Mouse (Mus musculus): ENCODE data around the gene Rapgef2.
"Not testable (repeated sequence)": the region's sequence is repeated elsewhere in the genome, so short reads cannot be mapped to it uniquely, and the experiment has no call there.

Gene Rapgef2

DNA sequence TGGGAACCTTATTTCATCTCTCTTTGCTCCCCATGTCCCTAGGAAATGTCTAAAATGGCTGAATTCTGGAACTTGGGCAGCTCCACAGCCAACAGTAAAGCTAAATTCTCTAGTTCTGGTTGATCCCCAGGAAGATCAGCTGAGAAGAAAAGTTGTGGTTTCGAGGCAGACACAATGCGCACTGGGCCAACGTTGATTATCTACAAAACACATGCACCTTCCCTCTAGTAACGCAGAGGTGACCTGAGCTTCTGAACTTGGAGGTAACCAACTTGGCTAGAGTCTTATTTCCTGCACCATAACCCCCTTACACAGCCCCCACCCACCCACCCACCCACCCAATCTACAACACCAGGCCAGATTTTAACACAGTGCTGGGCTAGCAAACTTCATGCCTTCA is 55.6 kb downstream of the Rapgef2 start:
- DNase-seq, result no peak

DNA sequence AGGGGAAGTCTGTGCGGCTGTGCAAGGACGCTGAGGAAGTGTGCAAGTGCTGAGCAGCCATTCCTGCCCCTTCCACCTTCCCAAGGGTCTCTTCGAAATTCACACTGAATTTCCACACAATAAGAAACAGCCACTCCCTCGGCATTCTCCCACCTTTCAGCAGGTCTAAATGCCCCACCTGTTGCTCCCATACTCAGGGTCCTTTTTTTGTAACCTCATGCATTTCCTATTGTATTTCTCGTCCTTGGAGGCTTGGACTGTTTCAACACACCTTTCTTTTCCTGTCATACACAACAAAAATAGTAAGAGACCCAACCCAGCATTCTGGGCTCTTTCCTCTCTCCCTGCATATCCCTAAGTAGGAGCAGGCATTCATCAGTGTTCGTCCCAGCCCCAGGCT is 56.8 kb downstream of the Rapgef2 start:
- DNase-seq, result no peak

- no peak for DNase-seq
Measured at GRCm38 (mm10) chr3:79228304-79228703, 58.0 kb downstream of the Rapgef2 start.

GRCm38 (mm10) chr3:79227356-79228088 is 58.8 kb downstream of the Rapgef2 start:
- DNase-seq, result no peak

DNA sequence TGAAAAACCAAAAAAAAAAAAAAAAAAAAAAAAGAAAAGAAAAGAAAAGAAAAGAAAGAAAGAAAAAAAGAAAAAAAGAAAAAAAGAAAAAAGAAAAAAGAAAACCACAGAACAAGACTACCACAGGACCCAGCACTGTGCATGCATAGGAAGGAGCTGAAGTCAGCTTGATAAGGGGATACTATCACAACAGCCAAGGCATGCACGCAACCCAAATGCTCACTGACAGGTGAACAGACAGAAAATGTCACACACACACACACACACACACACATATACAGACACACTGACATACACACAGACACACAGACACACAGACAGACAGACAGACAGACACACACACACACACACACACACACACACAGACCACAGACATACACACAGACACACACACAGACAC is 59.5 kb downstream of the Rapgef2 start:
- DNase-seq, result not testable (repeated sequence)

DNA sequence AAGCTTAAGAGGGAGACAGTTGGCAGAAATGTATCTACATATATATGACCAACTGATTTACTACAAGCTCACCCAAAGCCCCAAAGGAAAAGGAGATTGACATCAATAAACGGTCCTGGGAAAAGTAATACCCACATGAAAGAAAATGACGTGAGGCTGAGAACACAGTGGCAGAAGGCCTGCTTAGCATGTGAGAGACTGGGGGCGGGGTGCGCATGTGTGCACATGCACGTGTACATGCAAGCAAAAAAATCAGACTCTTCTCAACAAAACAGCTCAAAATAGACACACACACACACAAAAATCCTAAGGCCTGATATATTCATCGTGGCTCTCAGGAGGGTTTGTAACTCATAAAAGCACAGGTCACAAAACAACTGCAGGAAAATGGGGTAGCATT is 60.4 kb downstream of the Rapgef2 start:
- no peak for DNase-seq

DNA sequence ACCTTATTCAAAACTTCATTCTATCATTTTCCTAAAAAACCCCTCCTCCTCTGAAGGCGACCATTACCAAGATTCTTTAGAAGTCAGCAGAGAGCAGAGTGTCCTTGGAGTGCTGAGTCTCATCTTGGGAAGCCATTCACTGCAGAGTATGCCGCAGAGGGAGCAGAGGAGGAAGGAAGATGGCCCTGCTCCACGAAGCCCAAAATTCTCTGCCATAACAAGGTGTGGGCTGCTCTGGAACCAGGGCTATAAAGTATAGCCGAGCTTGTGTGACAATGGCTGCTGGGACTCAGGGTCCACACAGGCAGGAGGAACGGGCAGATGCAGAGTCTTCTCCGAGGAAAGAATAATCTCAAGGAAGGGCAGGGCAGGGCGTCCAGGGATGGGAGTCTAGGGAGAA is 62.0 kb downstream of the Rapgef2 start:
- DNase-seq, result no peak

GRCm38 (mm10) chr3:79223281-79223680 is 63.0 kb downstream of the Rapgef2 start:
- DNase-seq, result peak; percentile 39 to 73

DNA sequence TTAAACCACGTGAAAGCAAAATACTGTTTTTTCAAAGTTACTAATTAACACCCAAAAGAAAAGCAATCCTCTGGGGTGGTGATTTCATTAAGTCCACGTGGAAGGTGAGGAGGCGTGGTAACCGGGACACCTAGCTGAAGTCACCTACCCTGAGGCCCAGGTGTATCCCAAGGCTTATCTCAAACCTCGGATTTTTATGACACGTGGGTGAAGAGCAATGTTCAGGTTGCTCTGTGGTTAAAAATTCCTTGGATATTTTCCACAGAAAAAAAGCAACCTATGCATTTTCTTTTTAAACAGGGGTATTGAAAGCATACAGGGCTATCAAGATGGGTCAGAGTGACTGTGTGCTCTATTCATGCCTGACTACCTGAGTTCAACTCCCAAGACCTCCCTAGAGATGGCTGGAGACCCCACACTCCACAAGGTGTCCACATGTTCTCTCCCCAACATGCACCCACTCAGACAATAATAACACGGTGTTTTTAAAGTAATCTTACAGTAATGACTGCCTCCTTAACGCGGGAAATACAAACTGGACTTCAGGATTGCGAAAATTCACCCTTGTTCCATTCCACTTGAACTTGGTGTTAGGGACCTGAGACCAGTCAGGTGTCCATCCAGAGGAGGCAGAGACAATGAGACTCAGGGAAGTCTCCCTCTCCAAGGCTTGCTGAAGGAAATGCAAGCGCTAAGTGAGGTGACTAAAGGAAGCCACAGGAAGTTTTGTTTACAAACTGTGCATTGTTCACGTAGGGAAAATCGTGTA is 63.9 kb downstream of the Rapgef2 start:
- peak; percentile 49 to 53 for DNase-seq

- DNase-seq, result peak; percentile 77 to 83
Measured at GRCm38 (mm10) chr3:79221296-79222191, 64.8 kb downstream of the Rapgef2 start.

DNA sequence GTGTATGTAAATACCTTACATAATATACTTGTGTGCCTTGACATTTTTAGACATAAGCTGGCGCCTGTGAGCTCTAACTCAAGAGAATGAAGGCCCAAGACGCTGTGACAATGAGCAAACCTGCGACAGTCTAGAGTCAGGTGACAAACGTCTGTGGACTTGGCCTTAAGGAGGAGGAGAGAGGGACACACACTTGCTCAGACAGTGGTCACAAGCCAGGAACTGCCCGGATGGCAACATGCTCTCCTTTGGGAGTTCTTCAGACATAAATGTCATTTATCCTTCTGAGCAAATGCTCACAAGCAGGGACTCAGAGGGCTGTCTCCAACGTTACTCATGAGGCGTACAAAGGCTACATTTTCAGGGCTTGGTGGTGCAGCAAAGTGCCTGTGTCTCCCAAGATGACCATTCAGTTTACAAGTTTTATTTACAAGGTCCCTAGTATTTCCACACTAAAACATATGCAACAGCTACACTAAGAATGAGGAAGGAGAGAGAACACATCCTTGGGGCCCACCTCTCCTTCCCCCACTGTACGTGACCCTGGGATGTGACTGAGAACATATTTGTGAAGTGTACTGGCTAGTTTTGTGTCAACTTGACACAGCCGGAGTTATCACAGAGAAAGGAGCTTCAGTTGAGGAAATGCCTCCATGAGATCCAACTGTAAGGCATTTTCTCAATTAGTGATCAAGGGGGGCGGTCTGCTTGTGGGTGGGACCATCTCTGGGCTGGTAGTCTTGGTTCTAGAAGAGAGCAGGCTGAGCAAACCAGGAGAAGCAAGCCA is 67.0 kb downstream of the Rapgef2 start:
- peak in 1 of 2 experiments; percentile 35 for DNase-seq

DNA sequence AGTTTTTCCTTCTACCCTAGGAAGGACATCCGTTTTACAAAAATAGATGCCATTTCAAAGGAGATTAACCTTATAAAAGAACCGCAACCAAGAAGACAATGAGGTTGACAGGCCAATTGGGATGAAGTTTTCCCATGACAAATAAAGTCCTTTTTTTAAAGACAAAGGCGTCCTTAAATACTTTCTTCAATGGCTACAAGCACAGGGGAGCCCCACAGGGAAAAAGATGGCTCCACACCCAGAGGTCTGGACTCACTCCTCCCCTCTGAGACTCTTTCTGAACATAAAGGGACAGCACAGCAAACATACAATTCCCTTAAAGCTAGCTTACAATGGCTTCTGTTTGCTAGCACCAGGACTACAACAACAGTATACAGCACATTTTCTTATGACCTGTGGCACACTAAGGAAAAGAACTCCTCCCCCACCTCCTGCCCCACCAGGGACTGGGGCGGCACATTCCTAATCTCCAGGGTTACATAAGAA is 67.7 kb downstream of the Rapgef2 start:
- DNase-seq, result peak; percentile 40 to 68

DNA sequence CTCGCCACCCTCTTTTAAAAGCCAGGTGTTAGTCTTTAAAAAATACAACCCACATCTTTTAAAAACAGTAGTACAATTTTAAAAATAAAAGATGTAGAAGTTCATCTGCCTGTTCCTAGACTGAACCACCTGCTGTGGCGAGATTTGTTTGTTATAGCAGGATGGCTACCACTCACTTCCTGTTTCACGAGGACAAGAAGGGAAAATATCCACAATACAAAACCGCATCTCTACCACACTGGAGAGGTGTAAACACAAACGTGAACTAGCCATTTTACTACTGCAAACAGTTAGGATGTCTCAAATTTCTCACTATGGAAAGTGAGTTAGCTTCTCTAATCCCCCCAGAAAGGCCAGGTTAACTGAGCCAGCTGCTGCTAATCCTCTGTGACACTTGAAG is 76.1 kb downstream of the Rapgef2 start:
- DNase-seq, result no peak

GRCm38 (mm10) chr3:79207216-79207615 is 79.1 kb downstream of the Rapgef2 start:
- no peak for DNase-seq

DNA sequence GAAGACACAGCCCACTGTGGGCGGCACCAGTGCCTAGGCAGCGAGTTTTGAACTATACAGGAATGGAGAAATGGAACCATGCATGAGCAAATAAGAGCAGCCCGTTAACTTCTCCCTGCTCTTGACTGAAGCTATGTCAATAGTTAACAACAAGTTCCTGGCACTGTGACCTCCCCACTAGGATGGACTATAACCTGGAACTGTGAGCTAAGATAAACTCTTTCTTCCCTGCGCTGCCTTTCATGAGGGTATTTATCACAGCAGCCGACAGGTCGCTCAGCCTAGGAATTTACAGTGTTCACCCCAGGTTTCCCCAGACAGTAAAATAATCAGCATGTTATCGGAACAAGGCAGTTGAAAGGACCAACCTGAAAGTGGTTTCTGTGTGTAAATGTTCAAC is 79.8 kb downstream of the Rapgef2 start:
- DNase-seq, result peak; percentile 43 to 56

- DNase-seq, result no peak
Measured at GRCm38 (mm10) chr3:79205981-79206380, 80.3 kb downstream of the Rapgef2 start.

- no peak for DNase-seq
Measured at GRCm38 (mm10) chr3:79205112-79205511, 81.2 kb downstream of the Rapgef2 start.

DNA sequence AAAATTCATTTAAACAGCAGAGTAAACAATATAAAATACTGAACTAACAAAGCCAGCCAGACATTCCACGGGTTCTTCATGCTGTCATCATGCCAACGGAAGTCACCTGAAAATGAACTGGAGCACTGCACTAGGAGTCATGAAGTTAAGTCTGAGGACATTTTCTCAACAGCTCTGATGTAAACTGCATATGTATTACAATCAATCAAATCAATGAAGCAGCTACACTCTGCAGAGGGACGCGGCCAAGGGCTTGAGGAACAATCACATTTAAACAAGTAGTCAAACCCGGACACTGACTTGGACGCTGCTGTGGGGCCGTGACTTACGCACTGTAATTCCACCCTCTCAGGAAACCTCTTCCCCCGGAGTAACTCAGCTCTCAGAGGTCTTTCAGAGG is 82.1 kb downstream of the Rapgef2 start:
- no peak for DNase-seq

DNA sequence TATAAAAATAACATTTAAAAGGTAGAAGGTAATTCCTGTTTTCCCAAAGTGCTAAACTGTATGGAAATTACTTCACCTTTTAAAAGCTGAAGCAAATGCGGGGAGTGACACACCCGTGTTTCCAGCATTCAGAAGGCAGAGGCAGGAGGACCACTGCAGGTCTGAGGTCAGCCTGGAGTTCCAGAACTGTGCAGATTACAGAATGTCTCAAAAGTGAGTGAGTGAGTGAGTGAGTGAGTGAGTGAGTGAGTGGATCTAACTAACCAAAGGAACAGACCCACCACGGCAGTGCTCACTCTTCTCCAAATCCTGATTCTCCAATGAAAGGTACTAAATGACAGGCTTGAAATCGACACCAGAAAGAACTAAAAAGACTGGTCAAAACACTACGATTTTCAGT is 82.5 kb downstream of the Rapgef2 start:
- DNase-seq, result no peak

- peak; percentile 89 to 92 for DNase-seq
Measured at GRCm38 (mm10) chr3:79203178-79203577, 83.1 kb downstream of the Rapgef2 start.

DNA sequence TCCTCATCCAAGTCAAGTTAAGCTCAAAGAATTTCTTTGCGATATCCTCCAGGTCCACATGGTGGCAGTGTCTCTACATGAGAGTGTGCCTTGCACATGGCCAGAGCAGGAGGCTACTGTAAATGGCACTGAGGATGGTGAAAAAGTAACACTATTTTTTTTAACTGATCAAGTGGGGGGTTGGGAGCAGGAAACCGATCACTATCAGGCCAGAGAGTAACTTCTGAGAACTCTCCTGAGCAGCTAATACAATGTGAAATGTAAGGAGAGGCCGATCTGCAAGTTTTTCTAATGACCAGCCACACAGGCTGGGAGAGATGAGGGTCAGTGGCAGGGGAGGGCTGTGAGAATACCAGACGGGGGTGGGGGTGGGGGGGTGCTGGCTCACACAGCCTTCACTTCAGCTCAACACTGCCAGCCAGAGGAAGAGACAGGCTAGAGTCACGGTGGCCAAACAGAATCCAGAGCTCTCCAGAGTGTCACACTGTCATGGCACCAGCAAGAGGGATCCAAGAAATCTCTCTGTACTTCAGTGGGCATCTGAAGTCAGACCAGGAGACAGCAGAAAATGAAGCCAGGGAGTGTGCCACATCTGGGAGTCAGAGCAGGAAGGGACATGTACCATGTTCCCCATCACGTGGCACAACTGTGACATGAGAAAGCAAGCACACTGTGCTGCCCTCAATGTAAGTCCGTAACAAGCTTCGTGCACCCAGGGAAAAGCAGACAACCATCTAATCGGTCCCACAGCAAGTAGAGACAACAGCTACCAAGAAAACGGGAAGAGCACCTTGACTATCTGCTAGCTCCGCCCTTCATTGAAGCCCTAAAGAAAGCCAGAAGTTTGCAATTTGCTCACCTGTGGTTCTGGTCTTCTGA is 83.8 kb downstream of the Rapgef2 start:
- DNase-seq, result peak; percentile 84 to 88
